Comparison of ENCODE assay signal across 21 mouse cellular contexts in the genomic region with DNA sequence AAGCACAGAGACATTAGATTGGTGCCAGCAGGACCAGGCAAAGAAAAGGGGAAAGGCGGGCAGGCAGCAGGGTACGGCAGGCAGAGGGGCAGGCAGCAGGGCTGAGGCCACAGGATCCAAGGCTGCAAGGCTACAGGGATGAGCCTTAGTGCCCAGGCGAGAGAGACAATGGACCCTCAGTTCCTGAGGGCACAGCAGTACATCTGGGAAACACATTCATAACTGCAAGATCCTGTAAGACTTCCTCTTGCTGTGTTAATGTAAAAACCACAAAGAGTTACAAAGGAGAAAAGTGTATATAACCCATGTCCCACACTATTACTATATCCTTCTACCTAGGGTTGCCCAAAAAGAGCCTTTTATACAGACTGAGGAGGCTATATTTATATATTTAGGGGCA. TPM values are rescaled to one million over a fixed set of nuclear protein-coding genes. Genes with fewer than 3 reads are reported as not detected.
DNase-seq lines count a peak whose midpoint lies in the region; ATAC-seq lines count a peak whose summit lies in the region.
"Had no signal": no experiment of that assay in that cellular context is flagged by ENCODE, and none has a peak within 500 bp of the region (broad histone marks: within the 10 kb centered on the region; RNA-seq: fewer than 3 reads in every experiment).

No protein-coding gene starts in this region.

- DNase-seq in limb, embryonic 10.5 days (ENCODE audit: low spot score) = no peak
- DNase-seq in layer of hippocampus, adult 18-20 months (ENCODE audit: low spot score in 2 of 2) = no peak
- DNase-seq in embryo, embryonic 11 days = no peak
- DNase-seq: adrenal gland, adult 2 months; cerebellum, adult 11-12 months; cerebellum, adult 9-10 months; cerebellum, postnatal 25 days; gastrocnemius, adult 2 months; gastrocnemius, postnatal 25 days; heart, postnatal 36 days had no signal

- H3K4me3 ChIP-seq in limb, embryonic 12.5 days (replicated peaks) = no peak overlapping the region
- no peak overlapping the region for H3K4me3 ChIP-seq in limb, embryonic 10.5 days
- H3K4me3 ChIP-seq: embryonic facial prominence, embryonic 15.5 days; erythroblast, embryonic 14.5 days; forebrain, embryonic 10.5 days; gastrocnemius, adult 2 months; heart, embryonic 12.5 days; hindbrain, embryonic 12.5 days had no signal

- H3K9ac ChIP-seq in limb, embryonic 12.5 days (replicated peaks) = no peak overlapping the region
- H3K9ac ChIP-seq: embryonic facial prominence, embryonic 15.5 days; heart, embryonic 12.5 days; hindbrain, embryonic 12.5 days had no signal

- 86% methylated on average over 3 of the region's 3 CpGs for WGBS in limb, embryonic 12.5 days
- 79% methylated on average over 3 of the region's 3 CpGs for WGBS in limb, embryonic 10.5 days

- no peak overlapping the region for H3K4me2 ChIP-seq in limb, embryonic 12.5 days
- H3K4me2 ChIP-seq: embryonic facial prominence, embryonic 15.5 days; heart, embryonic 12.5 days; hindbrain, embryonic 12.5 days had no signal

- H3K9me3 ChIP-seq in limb, embryonic 12.5 days = no peaks in the 10 kb centered on the region
- no peaks in the 10 kb centered on the region for H3K9me3 ChIP-seq in limb, embryonic 10.5 days (replicated peaks)
- H3K9me3 ChIP-seq: embryonic facial prominence, embryonic 15.5 days; forebrain, embryonic 10.5 days; heart, embryonic 12.5 days; hindbrain, embryonic 12.5 days had no signal

- no peak overlapping the region for H3K27ac ChIP-seq in limb, embryonic 12.5 days
- H3K27ac ChIP-seq in limb, embryonic 10.5 days = no peak overlapping the region
- H3K27ac ChIP-seq: embryonic facial prominence, embryonic 15.5 days; forebrain, embryonic 10.5 days; gastrocnemius, adult 2 months; hindbrain, embryonic 12.5 days had no signal

- no peaks in the 10 kb centered on the region for H3K27me3 ChIP-seq in limb, embryonic 12.5 days
- H3K27me3 ChIP-seq in limb, embryonic 10.5 days (ENCODE audit: low read depth, poor library complexity, severe bottlenecking) = no peaks in the 10 kb centered on the region
- H3K27me3 ChIP-seq: embryonic facial prominence, embryonic 15.5 days; heart, embryonic 12.5 days; hindbrain, embryonic 12.5 days had no signal

- no peaks in the 10 kb centered on the region for H3K4me1 ChIP-seq in limb, embryonic 12.5 days (replicated peaks)
- H3K4me1 ChIP-seq in limb, embryonic 10.5 days = peaks cover 3% of the 10 kb centered on the region; the same call in 1 of the 2 replicates
- H3K4me1 ChIP-seq: hindbrain, embryonic 12.5 days had no signal

- ATAC-seq in limb, embryonic 12.5 days (ENCODE audit: insufficient number of reproducible peaks, insufficient read depth, low FRiP score, low TSS enrichment, low read depth) = 0 out of 2 replicates have a peak, but pooled peaks have one; percentile 24
- ATAC-seq in granulocyte monocyte progenitor cell, adult 5-6 weeks (replicated peaks; ENCODE audit: poor library complexity, severe bottlenecking) = peak; percentile 80
- peak; percentile 78 for ATAC-seq in megakaryocyte progenitor cell, adult 5-6 weeks (replicated peaks; ENCODE audit: poor library complexity)
- ATAC-seq: forebrain, embryonic 14.5 days; hindbrain, embryonic 16.5 days; inflammation-experienced regulatory T-cells, adult 6 months had no signal

- no peaks in the 10 kb centered on the region for H3K36me3 ChIP-seq in limb, embryonic 12.5 days
- no peaks in the 10 kb centered on the region for H3K36me3 ChIP-seq in limb, embryonic 10.5 days
- H3K36me3 ChIP-seq: embryonic facial prominence, embryonic 15.5 days; forebrain, embryonic 10.5 days; heart, embryonic 12.5 days; hindbrain, embryonic 12.5 days had no signal

RNA-seq across cellular contexts. Expression of a gene that starts 33.9 kb away (rescaled TPM):
- polyA plus RNA-seq in limb, embryonic 12.5 days (2016; fragmentation: Nextera tagmentation; extraction: Ambion mirVana) = 63.0 and 65.7 TPM in 2 replicates
- 36.9 and 44.1 TPM in 2 replicates for polyA plus RNA-seq in limb, embryonic 10.5 days (2016; fragmentation: Nextera tagmentation; extraction: Ambion mirVana)
- total RNA-seq in granulocyte monocyte progenitor cell, adult 5-6 weeks (2014; fragmentation: Nextera tagmentation) = 45.8 and 60.2 TPM in 2 replicates
- total RNA-seq in granulocyte monocyte progenitor cell, adult 5-6 weeks (2017) = 47.2 and 51.4 TPM in 2 replicates
- 41.4 and 46.6 TPM in 2 replicates for total RNA-seq in megakaryocyte progenitor cell, adult 5-6 weeks (2015)
- total RNA-seq in megakaryocyte progenitor cell, adult 5-6 weeks (2017) = 51.7 and 55.9 TPM in 2 replicates
- total RNA-seq in layer of hippocampus, adult 18-20 months (2021) = 100 to 1,000 TPM; 142 to 148 TPM

Comparison
In these comparisons a context has a peak if more than half of its experiments do, and no peak if none do; other contexts are left out.
1. ATAC-seq: peak in every context shown above with its lines; median percentile 80 in granulocyte monocyte progenitor cell, adult 5-6 weeks; 78 in megakaryocyte progenitor cell, adult 5-6 weeks; 24 in limb, embryonic 12.5 days.